Mouse (Mus musculus) CD4-positive, CD25-positive, alpha-beta regulatory T cell, adult 4 months (primary cell): ENCODE results near the gene 2010109A12Rik. TPM values are rescaled to one million over a fixed set of nuclear protein-coding genes. Genes with fewer than 3 reads are reported as not detected.

ENCODE experiments used
- ATAC-seq: one replicate; pipeline ENCODE4 v1.8.0; 2017
- polyA plus RNA-seq, 2 experiments: library from polyadenylated mRNA; unstranded; fragments of 100-300 nt; shearing (Covaris generic); gene quantifications; one replicate each; pipeline ENCODE4 v1.2.1; 2017

2010109A12Rik gene
- polyA plus RNA-seq: 1 to 10 TPM; 2.0 to 2.8 TPM

DNA sequence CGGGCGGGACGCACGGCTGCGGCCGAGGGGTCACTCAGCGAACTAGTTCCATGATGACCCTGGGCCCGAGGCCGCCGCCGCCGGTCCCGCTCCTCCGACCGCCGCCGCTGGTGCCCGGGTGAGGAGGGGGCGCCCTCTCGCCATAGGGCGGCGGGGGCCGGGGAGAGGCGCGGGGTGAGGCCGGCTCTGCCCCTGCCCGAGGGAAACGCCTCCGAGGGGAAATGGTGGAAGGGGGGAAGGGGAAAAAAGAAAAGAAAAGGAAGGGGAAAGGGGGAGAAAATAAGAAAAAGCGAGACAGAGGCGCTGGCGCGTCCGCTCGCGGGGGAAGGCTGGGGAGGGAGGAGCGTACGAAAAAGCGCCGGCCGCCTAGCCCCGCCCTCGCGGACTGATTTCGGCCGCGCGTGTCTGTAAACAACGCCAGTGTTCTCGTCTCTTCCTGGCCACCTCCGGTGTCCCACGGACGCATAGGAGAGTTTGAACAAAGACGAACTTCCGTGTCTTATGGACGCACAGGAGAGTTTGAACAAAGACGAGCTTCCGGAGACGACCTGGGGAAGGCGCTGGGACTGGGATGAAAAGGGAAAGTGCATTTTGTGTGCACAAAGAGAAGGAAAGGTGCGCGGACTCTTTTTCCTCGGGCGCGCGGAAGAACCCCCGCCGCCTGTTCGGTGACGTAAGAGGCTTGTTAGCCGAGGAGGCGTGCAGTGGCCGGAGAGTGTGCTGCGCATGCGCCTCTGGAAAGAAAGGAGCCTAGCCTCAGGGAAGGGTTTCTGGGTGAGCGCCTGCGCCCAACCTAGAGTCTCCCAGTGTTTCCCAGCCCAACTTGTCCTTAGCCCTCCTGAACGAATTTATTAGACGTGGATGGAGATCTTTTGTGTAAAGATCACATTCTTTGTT lies at the start of gene 2010109A12Rik, which contains the start of gene Ccni:
Gene 2010109A12Rik (plus strand): TSS at position 410 of the 897 bp plus-strand sequence.
Gene Ccni (minus strand): TSS at position 387 of the 897 bp plus-strand sequence.
- peak; percentile 87 for ATAC-seq

DNA sequence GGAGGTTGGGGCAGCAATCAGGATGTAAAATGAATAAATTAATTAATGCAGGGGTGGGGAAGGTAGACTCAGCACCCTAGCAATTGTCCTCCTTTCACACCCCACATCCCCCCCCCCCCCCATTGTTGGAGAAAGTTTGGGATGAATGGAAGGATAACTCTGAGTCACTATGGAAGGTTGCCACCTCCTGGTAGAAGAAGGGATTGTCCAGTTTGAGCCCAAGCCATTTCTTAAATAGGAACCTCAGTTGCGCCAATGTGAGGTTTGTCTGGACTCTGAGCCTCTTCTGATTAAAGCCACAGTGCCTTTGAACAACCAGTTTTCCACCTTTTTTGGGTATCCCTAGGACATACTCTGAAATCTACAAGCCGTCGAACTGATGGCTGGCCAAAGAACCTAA lies 42.8 kb upstream of the 2010109A12Rik start:
- ATAC-seq: peak; percentile 60

DNA sequence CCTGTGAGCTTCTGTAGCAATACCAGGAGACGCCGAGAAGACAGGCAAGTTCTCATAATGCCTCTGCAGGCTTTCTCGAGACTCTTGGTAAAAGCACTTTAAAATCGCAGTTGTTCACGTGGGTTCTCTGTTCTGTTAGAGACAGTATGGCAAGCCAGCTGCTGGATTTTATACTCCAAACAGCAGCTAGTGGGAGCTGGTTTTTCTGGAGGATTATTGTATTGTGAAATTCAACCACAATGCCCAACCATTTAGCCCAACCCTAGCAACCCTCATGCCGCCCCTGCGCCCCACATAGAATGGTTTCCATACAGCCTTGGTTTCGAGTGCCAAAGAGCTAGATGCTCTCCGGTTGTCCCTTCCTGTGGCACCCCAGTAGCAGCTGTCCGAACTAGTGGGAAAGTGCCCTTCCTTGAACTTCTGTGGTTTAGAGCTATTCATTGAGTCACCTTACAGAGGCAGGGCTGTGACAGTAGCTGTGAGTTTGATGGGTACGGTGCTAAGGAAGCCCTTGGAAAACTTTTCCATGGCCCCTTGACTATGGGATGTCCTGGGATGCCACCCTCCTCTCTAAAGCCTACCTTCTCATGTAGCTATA lies 38.3 kb upstream of the 2010109A12Rik start:
- no peak for ATAC-seq

DNA sequence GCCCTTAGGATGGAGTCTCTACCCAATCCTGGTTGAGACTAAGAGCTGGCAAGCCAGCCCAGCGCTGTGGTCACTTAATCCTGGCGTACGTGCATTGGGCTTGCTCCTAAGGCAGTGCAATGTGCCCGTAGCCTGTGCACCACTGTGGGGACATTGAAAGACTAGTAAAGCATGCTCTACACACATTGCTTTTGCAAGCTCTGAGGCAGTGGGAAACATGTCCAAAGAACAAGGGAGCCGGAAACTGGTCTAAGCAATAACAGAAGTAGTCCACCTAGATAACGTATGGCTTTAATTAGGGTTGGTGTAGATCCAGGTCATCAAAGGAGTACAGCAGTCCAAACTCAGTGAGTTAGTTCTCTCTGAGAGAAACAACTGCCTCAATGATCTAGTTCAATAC lies 37.7 kb upstream of the 2010109A12Rik start:
- ATAC-seq: no peak

DNA sequence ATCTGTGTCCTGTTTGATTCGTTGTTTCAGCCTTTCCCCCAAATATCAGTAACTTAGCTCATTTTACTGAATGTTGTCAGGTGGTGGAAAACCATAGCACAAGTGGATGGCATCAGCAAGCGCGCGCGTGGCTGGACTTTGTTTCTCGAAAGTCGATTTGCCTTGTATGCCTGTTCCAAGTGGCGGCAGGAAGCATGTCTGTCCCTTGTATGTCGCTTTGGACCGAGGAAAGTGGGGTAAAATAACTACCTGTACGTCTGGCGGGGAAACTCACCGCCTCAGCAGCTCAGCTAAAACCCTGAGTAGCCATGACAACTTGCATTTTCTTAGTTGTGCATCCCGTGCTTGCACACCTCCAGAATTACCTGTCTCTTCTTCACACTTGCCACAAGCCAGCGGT lies 34.9 kb upstream of the 2010109A12Rik start:
- no peak for ATAC-seq

GRCm38 (mm10) chr5:93172536-93172935 lies 33.8 kb upstream of the 2010109A12Rik start:
- no peak for ATAC-seq

GRCm38 (mm10) chr5:93174675-93175074 lies 31.6 kb upstream of the 2010109A12Rik start:
- ATAC-seq: no peak

GRCm38 (mm10) chr5:93178616-93179015 lies 27.7 kb upstream of the 2010109A12Rik start:
- no peak for ATAC-seq

DNA sequence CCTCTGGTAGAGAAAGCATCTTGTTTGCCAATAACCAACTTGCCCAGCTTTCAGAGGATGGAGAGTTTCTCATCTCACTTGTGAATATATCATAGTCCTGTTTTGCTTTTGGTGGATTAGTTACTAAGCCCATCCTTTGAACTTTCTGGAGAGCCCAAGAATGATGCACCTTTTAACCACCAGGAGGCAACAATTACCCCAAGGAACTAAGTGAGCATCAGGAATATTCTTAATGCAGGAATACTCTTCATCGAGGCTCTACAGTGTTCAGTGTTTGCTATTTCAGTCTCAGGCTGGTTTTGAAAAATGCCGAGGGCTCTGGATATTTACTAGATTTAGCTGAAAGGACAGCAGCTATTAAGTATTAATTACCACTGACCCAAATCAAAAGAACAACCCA lies 26.1 kb upstream of the 2010109A12Rik start:
- ATAC-seq: peak; percentile 81

DNA sequence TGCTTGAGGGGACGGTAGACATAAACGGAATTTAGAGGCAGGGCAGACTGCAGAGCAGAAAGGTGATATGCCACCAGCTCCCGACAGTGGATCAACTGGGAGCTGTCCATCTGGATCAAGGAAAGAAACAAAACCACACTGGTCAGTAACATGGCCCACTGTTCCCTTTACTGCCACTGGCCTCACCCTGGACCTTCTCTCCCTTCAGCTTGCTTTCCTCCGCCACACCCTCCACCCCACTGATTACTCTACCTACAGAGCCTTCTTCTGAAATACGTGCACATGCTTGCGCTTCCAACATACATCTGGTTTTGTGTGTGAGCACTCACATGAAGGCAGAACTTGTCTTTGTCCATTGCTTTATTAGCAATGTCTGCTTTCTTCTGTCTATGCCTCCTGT lies 23.0 kb upstream of the 2010109A12Rik start:
- no peak for ATAC-seq

- ATAC-seq: no peak
Measured at GRCm38 (mm10) chr5:93184548-93184947, 21.8 kb upstream of the 2010109A12Rik start.

GRCm38 (mm10) chr5:93189607-93190006 lies 16.7 kb upstream of the 2010109A12Rik start:
- no peak for ATAC-seq

GRCm38 (mm10) chr5:93190428-93190827 lies 15.9 kb upstream of the 2010109A12Rik start:
- no peak for ATAC-seq

GRCm38 (mm10) chr5:93198232-93198631 lies 8.1 kb upstream of the 2010109A12Rik start:
- no peak for ATAC-seq

- ATAC-seq: no peak
Measured at GRCm38 (mm10) chr5:93201181-93201580, 5.1 kb upstream of the 2010109A12Rik start.

- peak; percentile 30 for ATAC-seq
Measured at GRCm38 (mm10) chr5:93205371-93206108, 778 bp upstream of the 2010109A12Rik start.

- ATAC-seq: peak; percentile 10
Measured at GRCm38 (mm10) chr5:93207006-93207348, 659 bp downstream of the 2010109A12Rik start.

GRCm38 (mm10) chr5:93207555-93207954 lies 1.2 kb downstream of the 2010109A12Rik start:
- ATAC-seq: no peak

DNA sequence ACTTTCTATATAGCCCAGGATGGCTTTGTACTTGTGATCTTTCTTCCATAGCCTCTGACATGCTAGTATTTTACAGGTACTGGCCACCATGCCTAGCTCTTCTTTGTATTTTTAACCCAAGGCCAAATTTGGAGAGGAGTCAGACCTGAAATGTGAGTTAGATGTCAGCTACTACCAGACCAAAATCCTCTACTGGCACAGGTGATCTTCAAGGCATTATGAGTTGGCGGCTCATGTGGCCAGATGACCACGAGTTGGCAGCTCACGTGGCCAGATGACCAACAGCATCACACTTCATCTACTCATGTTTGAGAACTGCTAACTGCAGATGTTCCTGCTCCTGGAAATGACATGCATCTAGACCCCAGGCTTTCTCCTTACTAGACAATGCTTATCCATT lies 12.1 kb downstream of the 2010109A12Rik start:
- ATAC-seq: no peak

DNA sequence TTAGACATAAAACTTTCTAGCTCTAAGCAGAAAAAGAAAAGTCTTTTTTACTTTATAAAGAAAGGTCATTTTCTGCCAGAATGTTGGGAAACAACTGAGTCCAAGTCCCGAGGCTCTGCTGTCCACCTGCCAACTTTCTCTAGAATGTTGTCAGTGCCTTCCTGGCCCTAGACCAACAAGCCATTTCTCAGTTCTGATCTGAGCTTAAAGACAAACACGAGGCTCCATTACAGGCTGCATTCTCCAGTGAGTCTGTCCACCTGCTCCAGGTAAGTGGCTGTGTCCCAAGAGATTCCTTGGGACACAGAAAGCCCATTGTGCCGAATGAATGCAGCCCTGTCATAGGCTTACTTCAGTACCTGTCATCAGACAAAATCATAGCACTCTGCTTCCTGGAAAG lies 15.3 kb downstream of the 2010109A12Rik start:
- no peak for ATAC-seq

DNA sequence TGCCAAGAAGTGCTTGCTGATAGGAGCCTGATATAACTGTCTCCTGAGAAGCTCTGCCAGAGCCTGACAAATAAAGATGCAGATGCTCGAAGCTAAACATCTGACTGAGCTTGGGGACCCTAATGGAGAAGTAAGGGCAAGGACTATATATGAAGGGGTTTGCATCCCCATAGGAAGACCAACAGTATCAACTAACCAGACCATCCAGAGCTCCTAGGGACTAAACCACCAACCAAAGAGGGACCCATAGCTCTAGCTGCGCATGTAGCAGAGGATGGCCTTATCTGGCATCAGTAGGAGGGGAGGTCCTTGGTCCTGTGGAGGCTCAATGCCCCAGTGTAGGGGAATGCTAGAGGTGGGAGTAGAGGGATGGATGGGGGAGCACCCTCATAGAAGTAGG lies 18.2 kb downstream of the 2010109A12Rik start:
- no peak for ATAC-seq

- ATAC-seq: no peak
Measured at GRCm38 (mm10) chr5:93227157-93227556, 20.8 kb downstream of the 2010109A12Rik start.

DNA sequence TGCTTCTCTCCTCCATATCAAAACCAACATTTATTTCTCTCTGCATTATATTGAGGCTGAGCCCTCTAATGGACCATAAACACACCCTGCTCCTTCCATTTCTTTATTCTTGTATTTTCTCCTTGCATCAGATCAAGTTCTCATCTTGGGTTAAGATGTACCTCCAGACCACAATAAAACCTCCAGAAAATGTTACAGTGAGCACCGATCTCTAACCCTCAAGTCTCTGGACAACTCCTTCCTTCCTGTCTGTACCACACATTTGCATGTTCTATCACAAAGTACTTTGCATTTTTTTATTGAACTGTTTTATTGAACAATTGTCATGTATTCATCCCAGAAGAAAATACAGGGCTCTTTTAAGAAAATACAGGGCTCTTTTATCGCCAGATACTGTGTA lies 23.2 kb downstream of the 2010109A12Rik start:
- peak; percentile 77 for ATAC-seq
